Mouse (Mus musculus) liver, embryonic 14.5 days (tissue): ENCODE measurements at regions not wholly inside any gene's neighbourhood (a gene's known extent, or its start where the extent isn't known, plus 50 kb on each side); places are given as distances from the start of the nearest gene placed in this dataset.
"Not testable (repeated sequence)": the region's sequence is repeated elsewhere in the genome, so short reads cannot be mapped to it uniquely, and the experiment has no call there.

Experiments
- CTCF ChIP-seq: IDR thresholded peaks from 2 replicates; pipeline ENCODE4 v1.5.1; 2016; ENCODE audit warnings: antibody characterized with exemption, low read depth, control low read depth
- EP300 ChIP-seq: IDR thresholded peaks from 2 replicates; pipeline ENCODE4 v1.6.1; 2016; ENCODE audit warnings: antibody characterized with exemption, low read depth

DNA sequence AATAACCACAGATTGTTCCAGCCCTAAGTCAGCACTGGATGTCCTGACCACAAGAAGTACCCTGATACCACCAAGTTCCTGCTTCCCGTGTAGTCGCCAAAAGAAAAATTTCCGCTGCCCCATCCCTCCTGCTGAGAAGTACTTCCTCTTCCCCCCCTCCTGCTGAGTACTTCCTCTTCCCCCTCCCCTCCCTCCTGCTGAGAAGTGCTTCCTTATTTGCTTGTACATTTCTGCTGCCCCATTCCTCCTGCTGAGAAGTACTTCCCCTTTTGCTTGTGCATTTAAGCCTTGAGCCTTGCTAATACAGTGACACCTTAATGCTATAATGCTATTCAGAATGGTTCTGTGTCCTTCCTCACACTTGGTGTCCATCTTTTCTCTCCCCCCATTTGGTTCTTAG, 598.6 kb upstream of the Gpc5 start:
- not testable (repeated sequence) for TF ChIP-seq CTCF, EP300
